Mouse (Mus musculus) G1E (cell line): Measurements from ENCODE around the gene Ugcg. TPM values are rescaled to one million over a fixed set of nuclear protein-coding genes. Genes with fewer than 3 reads are reported as not detected.

Experiments
- ATAC-seq: 2 replicates; pipeline ENCODE4 v1.8.0; 2016; ENCODE audit warnings: mild to moderate bottlenecking; ENCODE audit not compliant: insufficient number of reproducible peaks, poor library complexity, low FRiP score, severe bottlenecking; ENCODE audit errors: extremely low read depth
- DNase-seq: peaks from one replicate; pipeline ENCODE4 v3.0.0; 2012; ENCODE audit warnings: low spot score
- H3K27me3 ChIP-seq: 2 replicates; pipeline ENCODE4 v1.6.1; 2012; ENCODE audit warnings: mild to moderate bottlenecking, low read length, inconsistent platforms; ENCODE audit not compliant: insufficient read depth
- H3K36me3 ChIP-seq: replicated peaks from 2 replicates; pipeline ENCODE3; 2012; ENCODE audit warnings: mild to moderate bottlenecking, inconsistent platforms
- H3K4me1 ChIP-seq: 2 replicates; pipeline ENCODE4 v1.6.1; 2012; ENCODE audit warnings: low read depth, low read length, inconsistent platforms, mixed read lengths; ENCODE audit not compliant: insufficient read depth
- H3K4me3 ChIP-seq: 2 replicates; pipeline ENCODE4 v1.5.1; 2012; ENCODE audit warnings: low read depth, mild to moderate bottlenecking, inconsistent platforms, low read length, moderate library complexity, mixed read lengths
- H3K9me3 ChIP-seq: replicated peaks from 2 replicates; pipeline ENCODE4 v1.6.1; 2012; ENCODE audit warnings: inconsistent platforms
- CTCF ChIP-seq: IDR thresholded peaks from 2 replicates; pipeline ENCODE4 v1.5.1; 2012; ENCODE audit warnings: low read depth, low read length, inconsistent platforms, mixed read lengths
- GATA1 ChIP-seq: IDR thresholded peaks from 2 replicates; pipeline ENCODE4 v1.6.1; 2012; ENCODE audit warnings: borderline replicate concordance, low read length, inconsistent platforms, mixed read lengths
- GATA2 ChIP-seq: IDR thresholded peaks from 2 replicates; pipeline ENCODE4 v1.6.1; 2012; ENCODE audit warnings: low read depth, low read length, inconsistent platforms, borderline replicate concordance
- POLR2AphosphoS5 ChIP-seq: IDR thresholded peaks from 2 replicates; pipeline ENCODE4 v1.6.1; 2012; ENCODE audit warnings: low read depth, low read length, inconsistent platforms; ENCODE audit not compliant: insufficient replicate concordance
- TAL1 ChIP-seq: conservative IDR thresholded peaks from 2 replicates; pipeline ENCODE4 v1.6.1; 2012; ENCODE audit warnings: low read depth, low read length, inconsistent platforms, mixed read lengths
- polyA plus RNA-seq: library from polyadenylated mRNA; stranded (reverse); fragments of >175 nt; gene quantifications from 2 replicates; pipeline ENCODE4 v1.2.3, GENCODE M21; 2012
- total RNA-seq, 2 experiments: library from RNA; stranded (forward) in 1 of 2; stranded (reverse) in 1 of 2; fragments of 200-1000 nt in 1 of 2; fragments of >200 nt in 1 of 2; fragmentation: Nextera tagmentation in 1 of 2; gene quantifications; 2 replicates each; pipeline ENCODE4 v1.2.3; 2014 to 2017

Ugcg gene
- total and polyA plus RNA-seq, 3 experiments, result 142 to 622 (median 382) TPM

- no peak for ATAC-seq
- no peak overlapping the region for H3K4me3 ChIP-seq
- TF ChIP-seq POLR2AphosphoS5 (no peak), CTCF (no peak), TAL1 (no peak), GATA2 (no peak), GATA1 (no peak)
- peaks cover 54% of the 10 kb centered on the region for H3K4me1 ChIP-seq
- DNase-seq, result no peak
- H3K36me3 ChIP-seq, result no peaks in the 10 kb centered on the region
- H3K9me3 ChIP-seq, result peaks cover 15% of the 10 kb centered on the region
- no peaks in the 10 kb centered on the region for H3K27me3 ChIP-seq
Observed at GRCm38 (mm10) chr4:59264611-59265095, 75.6 kb downstream of the Ugcg start.

GRCm38 (mm10) chr4:59265182-59265581 lies 76.1 kb downstream of the Ugcg start:
- H3K4me3 ChIP-seq, result no peak overlapping the region
- peaks cover 49% of the 10 kb centered on the region for H3K4me1 ChIP-seq
- DNase-seq (no peak), ATAC-seq (no peak)
- no peaks in the 10 kb centered on the region for H3K36me3 ChIP-seq
- TF ChIP-seq TAL1 (no peak), GATA2 (no peak), CTCF (no peak), POLR2AphosphoS5 (no peak), GATA1 (no peak)
- H3K27me3 ChIP-seq, result no peaks in the 10 kb centered on the region
- H3K9me3 ChIP-seq, result peaks cover 19% of the 10 kb centered on the region

GRCm38 (mm10) chr4:59265631-59266030 lies 76.6 kb downstream of the Ugcg start:
- ATAC-seq, result no peak
- Histone ChIP-seq H3K4me3 (no peak overlapping the region), H3K27me3 (no peaks in the 10 kb centered on the region), H3K4me1 (peaks cover 44% of the 10 kb centered on the region), H3K9me3 (peaks cover 19% of the 10 kb centered on the region), H3K36me3 (no peaks in the 10 kb centered on the region)
- TF ChIP-seq GATA2 (no peak), CTCF (no peak)
- no peak for DNase-seq

Other genes with a start within 250 kb of the Ugcg start
- not detected in 2 replicates for gene Zkscan16, start 245.6 kb upstream of the Ugcg start, total RNA-seq (2014; fragmentation: Nextera tagmentation)
- 0.12 and 0.22 TPM in 2 replicates for gene Zkscan16, start 245.6 kb upstream of the Ugcg start, total RNA-seq (2017)
- gene Zkscan16, start 245.6 kb upstream of the Ugcg start, polyA plus RNA-seq, result not detected in 2 replicates
- gene Ptgr1, start 202.1 kb upstream of the Ugcg start, total RNA-seq (2014; fragmentation: Nextera tagmentation), result 4.4 and 5.0 TPM in 2 replicates
- 13.8 and 14.5 TPM in 2 replicates for gene Ptgr1, start 202.1 kb upstream of the Ugcg start, total RNA-seq (2017)
- 0.18 and 0.42 TPM in 2 replicates for gene Ptgr1, start 202.1 kb upstream of the Ugcg start, polyA plus RNA-seq
- gene Dnajc25, start 194.2 kb upstream of the Ugcg start, total RNA-seq (2014; fragmentation: Nextera tagmentation), result 7.8 and 10.3 TPM in 2 replicates
- 5.5 and 6.4 TPM in 2 replicates for gene Dnajc25, start 194.2 kb upstream of the Ugcg start, total RNA-seq (2017)
- 3.5 TPM in 2 replicates for gene Dnajc25, start 194.2 kb upstream of the Ugcg start, polyA plus RNA-seq
- gene Gm20503, start 186.0 kb upstream of the Ugcg start, total RNA-seq (2014; fragmentation: Nextera tagmentation), result not detected in 2 replicates
- gene Gm20503, start 186.0 kb upstream of the Ugcg start, total RNA-seq (2017), result 0.35 TPM in 1 of 2 replicates, not detected in the other
- not detected in 2 replicates for gene Gm20503, start 186.0 kb upstream of the Ugcg start, polyA plus RNA-seq
- gene Gng10, start 154.2 kb upstream of the Ugcg start, total RNA-seq (2014; fragmentation: Nextera tagmentation), result 73.4 and 75.2 TPM in 2 replicates
- gene Gng10, start 154.2 kb upstream of the Ugcg start, total RNA-seq (2017), result 121 and 127 TPM in 2 replicates
- gene Gng10, start 154.2 kb upstream of the Ugcg start, polyA plus RNA-seq, result 19.9 and 21.9 TPM in 2 replicates
- gene AI481877, start 50.3 kb upstream of the Ugcg start, total RNA-seq (2014; fragmentation: Nextera tagmentation), result 0.68 and 1.5 TPM in 2 replicates
- gene AI481877, start 50.3 kb upstream of the Ugcg start, total RNA-seq (2017), result 0.05 and 0.06 TPM in 2 replicates
- not detected in 2 replicates for gene AI481877, start 50.3 kb upstream of the Ugcg start, polyA plus RNA-seq
- 37.8 and 51.5 TPM in 2 replicates for gene Susd1, start 249.4 kb downstream of the Ugcg start, total RNA-seq (2014; fragmentation: Nextera tagmentation)
- 35.5 and 39.1 TPM in 2 replicates for gene Susd1, start 249.4 kb downstream of the Ugcg start, total RNA-seq (2017)
- 2.4 TPM in 2 replicates for gene Susd1, start 249.4 kb downstream of the Ugcg start, polyA plus RNA-seq